Mouse (Mus musculus) liver, embryonic 14.5 days (tissue): ENCODE measurements at regions not wholly inside any gene's neighbourhood (a gene's known extent, or its start where the extent isn't known, plus 50 kb on each side); places are given as distances from the start of the nearest gene placed in this dataset.

ENCODE experiments used
- CTCF ChIP-seq: IDR thresholded peaks from 2 replicates; pipeline ENCODE4 v1.5.1; 2016; ENCODE audit warnings: antibody characterized with exemption, low read depth, control low read depth
- EP300 ChIP-seq: IDR thresholded peaks from 2 replicates; pipeline ENCODE4 v1.6.1; 2016; ENCODE audit warnings: antibody characterized with exemption, low read depth

DNA sequence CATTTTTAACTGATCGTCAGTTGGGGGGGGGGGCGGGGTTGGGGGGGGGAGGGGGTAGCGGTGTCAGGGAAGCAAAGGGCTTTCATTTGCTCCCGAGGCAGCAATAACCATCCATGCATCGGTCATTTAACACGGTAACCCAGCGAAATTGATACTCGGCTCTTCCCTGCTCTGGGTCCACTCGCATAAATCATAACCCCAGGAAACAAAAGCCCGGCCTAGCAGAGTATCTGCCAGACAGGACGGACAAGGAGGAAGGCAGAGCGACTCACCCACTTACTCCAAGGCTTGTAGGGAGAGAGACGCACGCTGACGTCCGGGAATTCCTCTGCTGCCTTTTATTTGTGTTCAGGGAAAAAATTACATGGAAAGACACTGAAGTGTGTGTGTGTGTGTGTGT is 319.5 kb downstream of the Gm45692 start:
- TF ChIP-seq CTCF (no peak), EP300 (no peak)
